Mouse (Mus musculus): Measurements from ENCODE around the gene Nme7.

GRCm38 (mm10) chr1:164260171-164261028 is 43.5 kb upstream of the Nme7 start:
- TF ChIP-seq CTCF (IDR thresholded peaks at IDR 0.05; ENCODE audit: low read depth) (no peak), EP300 (IDR thresholded peaks at IDR 0.05; ENCODE audit: low read depth) (no peak)

Data from heart, postnatal 0 days (tissue).